Mouse (Mus musculus) CD8-positive naive resting alpha-beta T cell, adult 2 months (primary cell): ENCODE measurements around the gene Mief2.
A peak's percentile ranks its signal among the peaks of the same experiment; 100 is the strongest.

Source experiments
- DNase-seq, 2 experiments: peaks; one replicate each; pipeline ENCODE4 v3.0.0; 2022; ENCODE audit warnings: low read depth in 2 of 2, low spot score in 2 of 2

Mief2 gene

DNA sequence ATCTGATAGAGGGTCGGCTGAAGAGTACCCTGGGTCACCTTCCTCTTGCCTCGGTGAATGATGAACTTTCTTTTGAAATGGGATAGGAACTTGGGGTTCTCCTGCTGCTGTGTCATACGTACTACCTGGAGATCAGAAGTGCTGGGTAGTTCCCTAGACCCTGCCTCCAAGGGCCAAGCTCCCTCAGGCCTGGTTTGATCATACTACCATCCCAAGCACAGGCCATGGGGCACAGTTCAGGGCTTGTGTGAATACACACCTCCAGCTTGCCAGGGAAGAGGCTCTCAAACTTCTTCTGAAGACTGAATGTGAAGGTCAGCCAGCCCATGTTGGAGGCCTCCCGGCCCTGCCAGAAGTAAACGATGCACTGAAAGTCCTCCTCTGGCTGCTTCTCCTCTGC lies 12.4 kb upstream of the Mief2 start:
- DNase-seq, result no peak

- no peak for DNase-seq
Observed at GRCm38 (mm10) chr11:60719263-60719662, 8.9 kb upstream of the Mief2 start.

- peak; percentile 60 to 69 for DNase-seq
Observed at GRCm38 (mm10) chr11:60726601-60727391, 1.4 kb upstream of the Mief2 start, which contains the start of gene Flii. Flii (minus strand) TSS chr11:60727263.

- peak in 1 of 2 experiments; percentile 3 for DNase-seq
Observed at GRCm38 (mm10) chr11:60727392-60728140, 632 bp upstream of the Mief2 start.

DNA sequence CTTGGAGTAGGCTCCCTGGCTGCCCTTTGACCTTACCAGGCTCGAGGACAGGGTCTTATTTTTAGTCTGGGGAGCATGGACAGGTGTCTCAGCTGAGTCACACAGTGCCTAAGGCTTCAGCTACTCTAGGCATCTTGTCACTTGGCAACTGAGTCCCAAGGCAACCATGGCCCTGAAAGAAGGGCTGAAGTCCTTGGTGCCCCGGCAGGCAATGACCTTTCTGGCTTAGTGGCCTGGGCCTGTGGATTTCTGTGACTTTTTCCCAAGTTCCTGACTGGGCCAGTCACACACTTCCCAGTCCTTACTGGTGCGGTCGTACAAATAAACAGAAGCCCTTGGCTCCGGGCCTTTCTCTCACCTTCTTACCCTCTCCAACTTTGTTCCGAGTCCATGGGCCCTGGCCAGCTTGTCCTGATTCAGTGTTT lies 1.0 kb downstream of the Mief2 start:
- DNase-seq, result no peak

DNA sequence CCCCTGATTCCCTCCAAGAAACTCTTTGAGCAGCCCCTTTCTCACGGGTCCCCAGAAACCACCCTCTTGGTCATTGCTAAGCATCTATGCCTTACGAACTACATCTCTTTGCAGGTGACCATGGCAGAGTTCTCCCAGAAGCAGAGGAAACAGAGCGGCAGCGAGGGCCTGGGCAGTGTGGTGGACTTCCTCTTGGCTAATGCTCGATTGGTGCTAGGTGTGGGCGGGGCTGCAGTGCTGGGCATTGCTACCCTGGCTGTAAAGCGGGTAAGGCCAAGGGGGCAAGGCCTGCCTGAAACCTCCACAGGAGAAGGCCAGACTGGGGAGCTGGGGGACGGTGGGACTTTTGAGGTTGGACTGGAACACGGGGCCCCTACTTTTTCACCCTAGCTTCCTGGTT lies 2.0 kb downstream of the Mief2 start:
- DNase-seq, result no peak

- DNase-seq, result no peak
Observed at GRCm38 (mm10) chr11:60731251-60731650, 3.1 kb downstream of the Mief2 start.

DNA sequence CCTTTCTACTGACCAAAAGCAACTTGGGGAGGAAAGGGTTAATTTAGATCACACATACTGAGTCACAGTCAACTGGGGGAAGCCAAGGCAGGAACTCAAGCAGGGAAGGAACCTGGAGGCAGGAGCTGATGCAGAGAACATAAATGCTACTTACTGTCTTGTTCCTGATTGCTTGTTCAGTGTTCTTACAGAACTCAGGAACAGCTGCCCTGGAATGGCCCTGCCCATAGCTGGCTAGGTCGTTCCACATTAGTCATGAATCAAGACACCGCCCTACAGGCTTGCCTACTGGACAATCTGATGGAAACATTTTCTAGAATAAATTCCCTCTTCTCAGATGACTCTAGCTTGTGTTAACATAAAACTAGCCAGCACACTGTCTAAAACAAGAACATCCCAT lies 6.0 kb downstream of the Mief2 start:
- no peak for DNase-seq

GRCm38 (mm10) chr11:60735191-60735590 lies 7.0 kb downstream of the Mief2 start:
- no peak for DNase-seq

GRCm38 (mm10) chr11:60736491-60736890 lies 8.3 kb downstream of the Mief2 start:
- no peak for DNase-seq

GRCm38 (mm10) chr11:60737450-60737849 lies 9.3 kb downstream of the Mief2 start:
- no peak for DNase-seq

GRCm38 (mm10) chr11:60740321-60740720 lies 12.1 kb downstream of the Mief2 start:
- DNase-seq, result no peak

DNA sequence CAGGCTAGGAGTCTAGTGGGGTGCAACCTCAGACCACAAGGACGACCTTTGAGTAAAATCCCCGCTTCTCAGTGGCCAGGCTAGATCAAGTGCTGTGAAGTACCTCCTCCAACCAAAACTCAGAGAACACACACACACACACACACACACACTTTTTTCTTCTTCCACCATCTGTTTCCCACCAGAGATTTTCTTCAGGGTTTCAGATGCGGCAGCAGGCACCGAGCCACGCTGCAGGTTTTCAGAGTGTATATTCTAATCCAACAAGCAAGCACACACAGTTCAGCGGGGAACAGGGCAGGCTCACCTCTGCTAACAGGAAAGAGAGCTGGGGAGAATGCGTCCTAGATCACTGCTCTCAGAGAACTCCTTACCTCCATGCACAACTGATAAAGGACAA lies 27.4 kb downstream of the Mief2 start:
- no peak for DNase-seq

DNA sequence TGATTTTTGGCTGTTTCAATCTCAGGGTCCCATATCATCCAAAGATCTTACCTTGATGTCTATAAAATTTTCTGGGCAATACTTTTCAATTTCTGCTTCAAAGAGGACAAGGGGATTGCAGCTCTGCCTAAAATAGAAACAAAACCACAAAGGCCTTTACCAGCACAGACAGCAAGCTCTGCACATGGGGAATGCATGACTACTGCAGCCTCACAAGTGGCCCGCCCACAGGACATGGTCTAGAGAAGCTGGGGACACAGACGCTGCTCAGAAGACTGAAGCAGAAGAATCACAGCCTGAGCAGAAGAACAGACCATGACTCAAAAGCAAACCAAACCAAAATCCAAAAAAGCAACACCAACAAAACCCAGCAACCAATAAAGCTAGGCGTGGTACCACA lies 33.5 kb downstream of the Mief2 start:
- DNase-seq, result no peak

DNA sequence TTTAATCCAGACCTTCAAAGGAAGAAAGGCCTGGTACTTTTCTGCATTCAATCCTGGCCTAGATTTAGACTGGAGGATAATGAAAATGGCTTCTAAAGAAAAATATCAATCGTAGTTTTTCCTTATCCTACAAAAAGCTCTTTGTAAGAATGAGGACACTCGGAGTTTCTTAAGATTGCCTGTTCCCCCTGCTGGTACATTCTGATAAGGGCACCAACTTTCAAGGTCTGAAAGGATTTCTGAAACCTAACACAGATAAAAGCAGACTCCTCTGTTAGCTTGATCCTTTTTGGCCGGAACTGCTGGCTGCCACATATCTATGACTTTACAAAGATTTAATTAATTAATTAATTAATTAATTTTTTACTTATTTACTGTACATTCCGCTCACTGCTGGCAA lies 38.8 kb downstream of the Mief2 start:
- DNase-seq, result no peak

DNA sequence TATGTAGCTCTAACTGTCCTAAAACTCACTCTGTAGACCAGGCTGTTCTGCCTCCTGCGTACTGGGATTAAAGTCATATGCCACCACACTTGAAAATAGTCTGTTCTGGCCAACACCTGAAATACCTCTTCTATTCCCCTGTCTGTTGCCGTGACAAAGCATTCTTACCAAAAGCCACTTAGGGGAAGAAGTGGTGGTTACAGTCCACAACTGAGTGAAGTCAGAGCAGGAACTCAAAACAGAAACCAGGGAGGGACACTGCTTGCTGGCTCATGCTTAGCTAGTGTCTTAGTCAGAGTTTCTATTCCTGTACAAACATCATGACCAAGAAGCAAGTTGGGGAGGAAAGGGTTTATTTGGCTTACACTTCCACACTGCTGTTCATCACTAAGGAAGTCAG lies 41.1 kb downstream of the Mief2 start:
- DNase-seq, result no peak

DNA sequence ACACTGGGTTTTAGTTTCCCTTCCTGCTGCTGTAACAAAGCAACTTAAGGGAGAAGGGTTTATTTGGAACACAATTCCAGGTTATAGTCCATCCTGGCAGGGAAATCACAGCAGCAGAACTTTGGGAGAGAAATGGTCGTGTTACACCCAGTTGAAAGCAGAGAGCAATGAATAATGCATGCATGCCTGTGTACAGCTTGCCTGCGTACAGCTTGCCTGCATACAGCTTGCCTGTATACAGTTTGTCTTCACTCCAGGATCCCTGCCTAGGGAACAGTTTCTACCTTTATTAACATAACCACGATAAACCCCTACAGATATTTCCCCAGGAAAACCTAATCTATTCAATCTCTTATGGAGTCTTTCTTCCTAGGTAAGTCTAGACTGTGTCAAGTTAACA lies 42.6 kb downstream of the Mief2 start:
- DNase-seq, result no peak

- no peak for DNase-seq
Observed at GRCm38 (mm10) chr11:60772161-60772560, 44.0 kb downstream of the Mief2 start.

DNA sequence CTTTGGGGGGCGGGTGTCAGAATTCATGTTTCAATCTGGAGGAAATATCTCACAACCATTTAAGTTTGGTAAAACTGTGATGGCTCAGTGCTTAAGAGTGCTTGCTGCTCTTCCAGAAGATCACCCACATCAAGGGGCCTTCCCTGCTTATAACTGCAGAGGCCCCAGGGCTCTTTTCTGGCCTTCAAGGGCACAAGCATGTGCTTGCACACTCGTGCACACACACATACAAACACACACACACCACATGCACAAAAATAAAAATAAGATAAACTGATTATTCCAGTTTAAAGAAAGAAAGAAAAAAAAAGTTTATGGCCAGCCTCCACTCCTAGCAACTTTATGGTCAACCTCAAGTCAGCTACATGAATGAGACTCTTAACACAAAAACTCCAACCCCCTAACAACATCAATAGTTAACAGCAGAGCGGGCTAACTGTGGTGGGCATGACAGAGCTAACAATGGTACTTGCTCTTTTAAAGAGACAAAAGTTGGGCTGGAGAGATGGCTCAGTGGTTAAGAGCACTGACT lies 46.0 kb downstream of the Mief2 start:
- DNase-seq, result no peak

DNA sequence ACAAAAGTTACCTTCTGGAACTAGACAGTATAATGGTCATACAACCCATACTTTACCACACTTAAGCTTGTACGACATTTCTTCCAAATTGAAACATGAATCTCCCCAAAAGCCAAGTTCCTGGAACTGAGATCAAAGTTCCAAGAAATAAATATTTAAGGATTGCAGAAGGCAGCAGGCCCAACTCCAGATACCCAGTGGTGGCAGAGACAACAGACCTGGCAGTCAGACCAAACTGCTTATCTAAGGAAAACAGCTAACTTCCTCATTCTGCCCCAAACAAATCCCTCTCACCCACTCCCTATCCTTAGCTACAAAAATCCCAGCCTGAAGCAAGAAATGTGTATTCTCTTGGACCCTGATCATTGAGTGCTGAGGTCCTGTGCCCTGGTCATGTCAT lies 46.6 kb downstream of the Mief2 start:
- no peak for DNase-seq

- no peak for DNase-seq
Observed at GRCm38 (mm10) chr11:60775578-60775977, 47.4 kb downstream of the Mief2 start.

DNA sequence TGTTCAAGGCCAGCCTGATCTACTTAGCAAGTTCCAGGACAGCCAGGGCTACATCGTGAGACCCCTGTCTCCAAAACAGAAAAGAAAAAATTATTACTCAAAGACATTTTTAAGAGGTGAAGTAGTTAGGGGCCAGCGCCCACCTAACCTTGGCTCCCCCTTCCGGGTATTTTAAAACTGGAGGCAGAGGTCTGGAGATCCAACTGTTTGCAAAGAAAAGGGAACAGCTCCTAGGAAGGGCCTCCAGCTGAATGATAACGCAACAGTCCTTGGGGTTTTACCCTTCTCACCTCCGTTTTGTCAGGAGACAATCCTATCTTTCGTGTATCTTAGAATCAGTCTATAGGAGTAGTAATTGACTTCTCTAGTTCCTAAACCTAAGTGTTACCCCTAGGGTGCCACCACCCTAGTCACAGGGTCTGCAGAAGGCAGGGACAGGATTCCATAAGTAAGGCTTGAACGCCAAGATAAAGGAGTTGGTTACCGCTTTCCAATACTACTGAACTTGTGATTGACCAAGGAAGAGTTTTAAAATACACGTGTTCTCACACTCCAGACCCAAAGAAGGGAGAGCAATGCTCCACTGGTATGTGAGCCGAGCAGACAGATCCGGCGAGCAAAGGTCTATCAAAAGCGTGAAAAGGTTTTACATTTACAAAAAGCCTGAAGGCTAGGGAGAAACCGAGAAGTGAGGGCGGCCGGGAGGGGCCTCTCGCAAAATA lies 48.1 kb downstream of the Mief2 start:
- DNase-seq, result no peak
